Mouse (Mus musculus) stomach, postnatal 0 days (tissue): Measurements from ENCODE around the gene Gtpbp3.

ENCODE experiments used
- CTCF ChIP-seq: IDR thresholded peaks from 2 replicates; pipeline ENCODE4 v1.5.1; 2016; ENCODE audit warnings: antibody characterized with exemption, low read depth, mild to moderate bottlenecking, moderate library complexity
- EP300 ChIP-seq: optimal IDR thresholded peaks from 2 replicates; pipeline ENCODE3; 2016; ENCODE audit warnings: antibody characterized with exemption

DNA sequence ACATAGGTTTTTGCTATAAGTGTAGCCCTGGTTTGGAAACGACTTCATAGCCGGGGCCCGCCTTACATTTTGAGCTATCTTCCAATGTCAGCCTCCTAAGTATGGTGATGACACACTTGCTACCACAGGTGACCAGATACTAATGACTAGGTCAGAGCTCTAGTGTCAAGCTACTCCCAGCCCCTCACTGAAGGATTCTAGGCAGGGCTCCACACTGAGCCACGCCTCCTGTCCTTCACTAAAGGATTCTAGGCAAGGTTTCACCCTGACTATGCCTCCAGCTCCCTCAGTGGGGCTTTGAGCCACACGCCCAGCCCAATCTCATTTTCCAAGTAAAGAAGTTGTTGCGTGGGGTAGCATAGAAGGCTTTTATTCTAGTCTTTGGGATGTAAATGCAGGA lies 27.2 kb upstream of the Gtpbp3 start:
- TF ChIP-seq CTCF, result no peak
- no peak for TF ChIP-seq EP300
